Mouse (Mus musculus): ENCODE measurements around the gene Atp10a.
A peak's percentile ranks its signal among the peaks of the same experiment; 100 is the strongest.

Gene Atp10a

GRCm38 (mm10) chr7:58736841-58737547 lies 81.0 kb downstream of the Atp10a start:
- DNase-seq (ENCODE audit: low spot score in 2 of 2) = no peak

GRCm38 (mm10) chr7:58740196-58740595 lies 84.2 kb downstream of the Atp10a start:
- DNase-seq (ENCODE audit: low spot score in 2 of 2) = no peak

DNA sequence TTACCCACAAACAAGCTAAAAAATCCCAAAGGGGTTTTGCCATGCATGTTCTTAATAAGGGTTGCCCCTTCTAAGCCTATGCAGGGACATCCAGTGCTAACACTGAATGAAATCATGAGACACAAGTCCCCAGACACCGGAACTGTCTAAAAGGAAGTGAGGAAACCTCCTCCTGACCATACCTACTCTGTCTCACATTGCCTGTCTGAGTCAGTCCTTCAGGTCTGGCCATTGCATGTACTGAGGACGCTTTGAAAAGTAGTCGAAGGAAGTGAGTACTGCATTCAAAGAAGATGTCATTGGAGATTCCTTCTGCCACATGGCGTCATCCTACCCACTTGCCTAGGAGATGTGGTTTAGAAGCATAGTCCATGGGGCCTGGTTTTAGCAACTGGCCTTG lies 84.9 kb downstream of the Atp10a start:
- DNase-seq (ENCODE audit: low spot score in 2 of 2) = no peak

DNA sequence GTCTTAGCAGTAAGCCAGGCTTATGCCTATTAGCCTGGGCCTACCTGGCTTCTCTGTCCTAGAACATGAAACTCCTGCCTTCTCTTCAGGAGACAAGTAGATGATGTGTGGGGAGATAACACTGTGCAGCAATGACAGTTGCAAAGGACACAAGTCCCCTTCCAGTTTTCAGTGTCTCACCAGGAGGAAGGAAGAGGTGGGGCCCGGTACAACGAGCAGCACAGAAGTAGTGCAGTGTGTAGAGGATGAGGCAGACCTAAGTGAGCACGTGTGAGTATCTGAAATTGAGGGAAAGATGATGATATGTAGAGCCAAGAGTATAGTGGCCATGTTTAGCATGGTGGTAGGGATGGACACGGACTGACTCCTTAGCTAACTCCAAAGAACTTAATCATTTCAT lies 86.0 kb downstream of the Atp10a start:
- DNase-seq (ENCODE audit: low spot score in 2 of 2) = no peak

- DNase-seq (ENCODE audit: low spot score in 2 of 2) = no peak
Measured at GRCm38 (mm10) chr7:58742648-58743047, 86.7 kb downstream of the Atp10a start.

- DNase-seq (ENCODE audit: low spot score in 2 of 2) = no peak
Measured at GRCm38 (mm10) chr7:58743362-58744320, 87.7 kb downstream of the Atp10a start.

DNA sequence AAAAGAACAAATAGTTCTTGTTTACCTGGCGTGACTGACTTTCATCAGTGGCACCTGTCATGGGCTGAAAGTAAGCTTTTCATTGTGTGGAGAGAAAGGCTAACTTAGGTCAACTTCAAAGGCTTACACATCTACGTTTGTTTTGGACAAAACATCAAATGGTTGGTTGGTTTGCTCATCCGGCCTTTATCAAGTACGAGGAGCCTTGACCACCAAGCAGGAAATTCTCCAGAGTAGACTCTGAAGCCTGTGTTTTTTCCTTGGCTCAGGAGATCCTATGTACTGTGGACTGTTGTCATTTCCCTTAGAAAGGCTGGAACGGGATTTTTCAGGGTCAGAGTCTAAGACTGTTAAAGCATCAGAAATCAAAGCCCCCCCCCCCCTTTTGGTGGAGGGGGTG lies 90.9 kb downstream of the Atp10a start:
- DNase-seq (ENCODE audit: low spot score in 2 of 2) = no peak

GRCm38 (mm10) chr7:58749904-58750612 lies 94.1 kb downstream of the Atp10a start:
- DNase-seq (ENCODE audit: low spot score in 2 of 2) = no peak

- no peak for DNase-seq (ENCODE audit: low spot score in 2 of 2)
Measured at GRCm38 (mm10) chr7:58752041-58752440, 96.1 kb downstream of the Atp10a start.

- no peak for DNase-seq (ENCODE audit: low spot score in 2 of 2)
Measured at GRCm38 (mm10) chr7:58754076-58754475, 98.1 kb downstream of the Atp10a start.

GRCm38 (mm10) chr7:58754536-58754935 lies 98.6 kb downstream of the Atp10a start:
- no peak for DNase-seq (ENCODE audit: low spot score in 2 of 2)

GRCm38 (mm10) chr7:58755083-58755482 lies 99.1 kb downstream of the Atp10a start:
- no peak for DNase-seq (ENCODE audit: low spot score in 2 of 2)

DNA sequence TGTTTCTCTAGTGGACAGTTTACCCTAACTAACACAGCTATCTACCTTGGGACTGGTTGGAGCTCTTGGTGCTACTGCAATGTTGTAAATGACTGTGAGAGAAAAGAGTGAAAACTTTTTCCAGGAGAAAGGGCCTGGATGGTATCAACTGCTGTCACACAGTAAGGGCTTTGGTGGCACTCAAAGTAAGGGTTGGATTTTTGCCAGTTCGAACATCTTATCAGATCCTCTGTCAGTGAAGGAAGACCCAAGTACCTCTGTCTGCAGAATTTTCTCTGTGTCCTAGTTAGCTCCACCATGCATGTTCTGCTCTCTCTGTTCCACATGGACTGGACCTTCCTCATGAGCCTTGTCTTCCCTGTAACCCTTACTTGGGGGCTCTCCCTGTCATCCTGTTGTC lies 99.9 kb downstream of the Atp10a start:
- DNase-seq (ENCODE audit: low spot score in 2 of 2) = no peak

- no peak for DNase-seq (ENCODE audit: low spot score in 2 of 2)
Measured at GRCm38 (mm10) chr7:58757331-58757730, 101.4 kb downstream of the Atp10a start.

DNA sequence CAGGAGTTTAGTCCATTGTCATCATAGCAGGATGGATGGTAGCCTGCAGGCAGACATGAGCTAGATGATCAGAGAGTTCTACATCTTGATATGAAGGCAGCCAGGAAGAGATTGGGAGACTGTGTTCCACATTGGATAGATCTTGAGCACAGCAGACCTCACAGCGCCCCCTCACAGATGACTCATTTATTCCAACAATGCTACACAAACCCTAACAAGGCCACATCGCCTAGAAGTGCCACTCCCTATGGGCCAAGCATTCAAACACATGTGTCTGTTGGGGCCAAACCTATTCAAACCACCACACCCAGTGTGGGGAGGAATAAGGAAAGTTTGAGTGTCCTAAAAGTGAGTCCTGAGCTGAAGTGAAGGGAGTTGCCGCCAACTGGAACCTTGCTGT lies 102.4 kb downstream of the Atp10a start:
- DNase-seq (ENCODE audit: low spot score in 2 of 2) = no peak

GRCm38 (mm10) chr7:58759265-58759664 lies 103.3 kb downstream of the Atp10a start:
- DNase-seq (ENCODE audit: low spot score in 2 of 2) = no peak

GRCm38 (mm10) chr7:58767257-58767656 lies 111.3 kb downstream of the Atp10a start:
- DNase-seq (ENCODE audit: low spot score in 2 of 2) = peak in 1 of 2 experiments; percentile 31

- peak in 1 of 2 experiments; percentile 5 for DNase-seq (ENCODE audit: low spot score in 2 of 2)
Measured at GRCm38 (mm10) chr7:58768253-58768652, 112.3 kb downstream of the Atp10a start.

DNA sequence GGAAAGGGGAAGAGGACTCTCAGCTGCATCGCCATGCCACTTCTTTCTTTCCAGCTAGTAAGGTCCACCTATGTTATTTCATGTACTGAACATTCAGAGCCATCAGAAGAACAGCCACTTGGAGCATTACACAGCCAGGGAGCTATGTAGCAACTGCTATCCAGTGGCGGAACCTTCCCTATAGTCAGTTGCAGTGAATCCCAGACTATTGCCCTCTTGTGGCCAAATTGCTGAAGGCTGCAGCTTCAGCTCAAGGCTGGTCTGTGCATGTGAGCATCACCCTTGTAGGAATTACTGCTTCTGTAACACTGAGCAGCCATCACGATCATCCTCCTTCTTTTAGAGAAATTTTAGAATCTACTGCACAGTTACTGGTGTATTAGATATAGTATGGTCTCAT lies 114.3 kb downstream of the Atp10a start:
- DNase-seq (ENCODE audit: low spot score in 2 of 2) = no peak

DNA sequence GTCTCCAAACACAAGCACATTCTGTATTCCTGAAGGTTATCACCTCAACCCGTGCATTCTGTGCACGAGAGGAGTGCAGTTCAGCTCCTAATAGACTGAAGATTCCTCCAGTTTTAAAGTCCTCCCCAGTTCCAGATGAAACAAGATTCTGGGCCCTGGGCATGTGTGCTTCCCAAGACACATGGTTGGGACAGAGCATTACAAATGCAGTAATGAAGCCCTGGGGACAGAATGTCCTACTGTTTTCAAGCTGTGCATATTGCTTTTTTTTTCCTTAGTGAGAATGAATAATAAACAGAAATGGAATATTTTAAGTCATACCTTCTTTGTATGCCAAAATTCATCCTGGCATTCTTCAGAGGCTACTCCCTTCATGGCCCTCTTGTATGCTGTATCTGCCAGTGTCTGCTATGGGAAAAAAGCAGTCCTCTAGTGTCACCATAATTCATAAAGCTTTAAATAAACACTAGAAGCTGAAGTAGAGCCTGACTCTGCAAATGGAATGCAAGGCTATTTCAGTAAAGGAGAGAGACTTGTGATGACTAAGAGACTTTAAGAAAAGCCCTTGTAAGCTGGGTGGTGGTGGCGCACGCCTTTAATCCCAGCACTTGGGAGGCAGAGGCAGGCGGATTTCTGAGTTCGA lies 116.2 kb downstream of the Atp10a start:
- peak in 1 of 2 experiments; percentile 22 for DNase-seq (ENCODE audit: low spot score in 2 of 2)

DNA sequence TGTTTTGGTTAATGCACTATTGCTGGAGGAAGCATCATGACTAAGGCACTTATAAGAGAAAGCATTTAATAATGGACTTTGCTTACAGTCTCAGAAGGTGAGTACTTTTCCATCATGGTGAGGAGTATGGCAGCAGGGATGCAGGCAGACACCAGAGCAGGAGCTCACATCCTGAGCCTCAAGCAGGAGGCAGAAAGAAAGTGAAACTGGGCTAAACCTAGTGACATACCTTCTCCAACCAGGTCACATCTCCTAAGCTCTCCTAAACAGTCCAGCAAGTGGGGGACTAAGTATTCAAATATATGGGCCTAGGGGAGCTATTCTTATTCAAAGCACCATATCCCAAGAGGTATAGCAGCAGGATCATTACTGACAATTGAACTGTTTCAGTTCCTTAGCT lies 123.2 kb downstream of the Atp10a start:
- no peak for DNase-seq (ENCODE audit: low spot score in 2 of 2)

DNA sequence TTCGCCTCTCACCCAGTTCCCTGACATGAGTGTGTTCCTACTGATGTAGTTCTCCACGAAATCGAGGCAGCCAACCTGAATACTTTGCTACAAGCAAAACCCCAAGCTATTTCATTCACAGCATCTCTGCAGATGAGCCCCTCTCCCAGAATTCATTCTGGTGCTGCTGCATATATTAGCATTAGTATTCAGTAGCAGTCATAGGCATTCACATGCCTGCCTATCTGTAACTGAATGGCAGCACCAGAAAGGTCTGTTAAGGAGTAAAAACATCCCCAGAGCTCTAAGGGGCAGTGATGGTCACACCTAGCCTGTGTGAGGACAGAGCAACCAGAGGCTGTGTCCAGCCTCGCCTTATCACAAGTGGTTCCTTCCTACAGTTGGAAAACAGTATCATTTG lies 131.0 kb downstream of the Atp10a start:
- no peak for DNase-seq (ENCODE audit: low spot score in 2 of 2)
